Mouse (Mus musculus) stomach, embryonic 16.5 days (tissue): ENCODE measurements around the gene Flnc. TPM values are rescaled to one million over a fixed set of nuclear protein-coding genes. Genes with fewer than 3 reads are reported as not detected.

ENCODE experiments used
- ATAC-seq: fragments of 200-750 bp; cut with Nextera tagmentation; 2 replicates; pipeline ENCODE4 v1.8.0; 2017; ENCODE audit warnings: moderate number of reproducible peaks, moderate TSS enrichment; ENCODE audit not compliant: insufficient read depth, low FRiP score
- H3K27ac ChIP-seq: fragments of 300-500 bp; sonication (generic); 2 replicates; pipeline ENCODE4 v1.5.1; 2014; ENCODE audit warnings: low read length
- H3K27me3 ChIP-seq: fragments of 300-500 bp; sonication (generic); 2 replicates; pipeline ENCODE4 v1.6.1; 2014; ENCODE audit warnings: low read length, control low read depth, mixed read lengths; ENCODE audit not compliant: control insufficient read depth, insufficient read depth
- H3K36me3 ChIP-seq: fragments of 300-500 bp; sonication (generic); 2 replicates; pipeline ENCODE4 v1.6.1; 2014; ENCODE audit warnings: low read length; ENCODE audit not compliant: control insufficient read depth, insufficient read depth
- H3K4me1 ChIP-seq: fragments of 300-500 bp; sonication (generic); 2 replicates; pipeline ENCODE4 v1.6.1; 2014; ENCODE audit warnings: low read length, control low read depth, mixed read lengths; ENCODE audit not compliant: control insufficient read depth, insufficient read depth
- H3K4me2 ChIP-seq: fragments of 300-500 bp; sonication (generic); 2 replicates; pipeline ENCODE4 v1.6.1; 2014; ENCODE audit warnings: low read depth, low read length, mixed read lengths
- H3K4me3 ChIP-seq: fragments of 300-500 bp; sonication (generic); replicated peaks from 2 replicates; pipeline ENCODE4 v1.5.1; 2014; ENCODE audit warnings: mild to moderate bottlenecking, low read length
- H3K9ac ChIP-seq: fragments of 300-500 bp; sonication (generic); 2 replicates; pipeline ENCODE4 v1.6.1; 2014; ENCODE audit warnings: low read length
- H3K9me3 ChIP-seq: fragments of 300-500 bp; sonication (generic); replicated peaks from 2 replicates; pipeline ENCODE4 v1.6.1; 2016; ENCODE audit warnings: low read length, control low read depth; ENCODE audit not compliant: control insufficient read depth
- WGBS: fragments of 180-500 bp; shearing (Covaris S2); extraction: QIAGEN DNeasy Blood & Tissue Kit; methylation state at CpG from one replicate; pipeline ENCODE4 v1.1.7; 2014; 5-methylcytosine and 5-hydroxymethylcytosine counted together
- polyA plus RNA-seq: library from polyadenylated mRNA; unstranded; fragments of >200 nt; fragmentation: Nextera tagmentation; extraction: Ambion mirVana; gene quantifications from 2 replicates; pipeline ENCODE4 v1.2.1, GENCODE M21; 2015

Gene Flnc
- polyA plus RNA-seq, 1 experiment from 2014 or later: 21.8 TPM

DNA sequence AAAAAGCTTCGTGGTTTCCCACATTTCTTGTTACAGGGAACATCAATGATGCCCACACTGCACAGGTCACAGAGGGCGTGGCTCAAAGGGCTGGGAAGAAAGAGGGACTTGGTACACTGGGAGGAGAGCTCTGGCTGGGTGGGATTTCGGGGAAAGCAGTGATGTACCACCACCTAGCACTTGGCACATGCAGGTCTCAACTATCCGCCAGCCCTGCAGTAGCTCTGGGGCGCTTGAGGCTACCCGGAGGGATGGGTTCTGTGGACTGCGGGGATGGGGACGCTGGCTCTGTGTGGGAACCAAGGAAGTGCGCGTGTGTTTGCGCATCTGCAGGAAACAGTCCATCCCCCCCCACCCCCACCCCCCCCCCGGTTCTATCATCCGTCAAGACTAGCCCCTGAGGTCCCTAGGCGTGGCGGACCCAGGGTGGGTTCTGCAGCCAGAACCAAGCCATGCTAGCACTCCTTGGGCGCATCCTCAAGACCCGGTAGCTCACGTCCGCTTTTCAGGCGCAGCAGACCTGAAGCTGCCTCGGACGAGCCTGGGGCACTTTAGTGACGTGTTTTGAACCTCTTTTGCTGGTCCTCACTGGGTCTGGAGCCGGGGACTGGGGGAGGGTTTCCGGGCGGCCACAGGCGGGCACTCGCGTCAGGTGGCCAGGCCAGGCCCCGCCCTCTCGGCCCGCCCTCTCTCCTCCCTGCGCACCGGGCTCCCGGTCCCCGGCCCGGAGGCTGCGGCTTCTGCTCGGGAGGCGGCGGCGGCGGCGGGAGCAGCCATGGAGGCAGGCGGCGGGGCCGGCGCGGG lies 36.9 kb upstream of the Flnc start, which contains the start of gene Ccdc136:
TSS of gene Ccdc136 (plus strand) at position 400 of the 804 bp plus-strand sequence.
- ATAC-seq: peak; percentile 90
- Histone ChIP-seq H3K9ac (peak within 1 kb of the TSS; percentile 76), H3K27me3 (peaks cover 6% of the 10 kb centered on the region; the same call in 1 of the 2 replicates), H3K27ac (peak within 1 kb of the TSS; percentile 7; the same call in 1 of the 2 replicates), H3K4me2 (peak within 1 kb of the TSS; percentile 93), H3K4me3 (peak within 1 kb of the TSS; percentile 72), H3K36me3 (no peaks in the 10 kb centered on the region), H3K9me3 (no peaks in the 10 kb centered on the region), H3K4me1 (peaks cover 11% of the 10 kb centered on the region)
- WGBS: under 1% methylated on average over 37 of the region's 49 CpGs

DNA sequence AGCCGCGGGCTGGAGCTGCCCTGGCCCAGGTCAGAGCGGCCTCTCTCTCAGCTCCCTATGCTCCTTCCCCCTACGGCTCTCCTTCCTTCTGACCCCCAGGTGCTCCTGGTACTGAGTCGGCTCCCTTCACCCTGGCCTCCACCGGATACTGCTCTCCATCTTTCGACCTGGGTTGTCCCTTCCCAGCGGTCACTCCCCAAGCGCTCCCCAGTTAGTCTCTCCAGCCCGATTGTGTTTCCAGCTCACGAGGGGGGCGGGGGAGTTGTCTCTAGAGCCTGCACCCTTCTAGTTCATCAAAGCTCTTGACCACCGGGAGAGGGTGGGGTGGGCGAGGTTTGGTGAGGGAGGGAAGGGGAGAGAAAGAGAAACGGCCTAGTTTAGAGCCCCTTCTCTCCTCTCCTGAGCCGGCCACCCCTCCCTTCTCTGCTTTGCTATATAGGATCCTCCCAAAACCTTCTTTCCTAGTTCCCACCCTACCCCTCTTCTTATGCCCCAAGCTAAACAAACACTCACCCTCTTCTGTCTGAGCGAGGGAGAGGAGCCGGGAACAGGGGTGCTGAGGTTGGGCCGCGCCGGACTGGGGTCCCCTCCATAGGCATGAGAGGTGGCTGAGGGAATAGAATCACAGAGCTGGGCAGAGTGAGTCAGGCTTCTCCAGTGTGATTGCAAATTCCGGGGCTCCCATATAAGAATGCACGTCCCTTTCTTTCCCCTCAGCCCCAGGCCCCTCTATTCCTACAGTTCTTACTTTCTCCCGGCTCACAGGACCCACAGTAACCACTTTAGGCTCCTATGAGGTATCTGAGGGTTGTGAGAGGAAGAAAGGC lies 36.1 kb upstream of the Flnc start:
- H3K27ac ChIP-seq: peak overlapping the region; percentile 7
- peak overlapping the region; percentile 76 for H3K9ac ChIP-seq
- peak overlapping the region; percentile 72 for H3K4me3 ChIP-seq
- H3K4me2 ChIP-seq: peak overlapping the region; percentile 93
- H3K4me1 ChIP-seq: peaks cover 11% of the 10 kb centered on the region
- H3K36me3 ChIP-seq: no peaks in the 10 kb centered on the region
- 3% methylated on average over 21 of the region's 24 CpGs for whole genome bisulfite sequencing
- H3K9me3 ChIP-seq: no peaks in the 10 kb centered on the region
- peaks cover 6% of the 10 kb centered on the region; the same call in 1 of the 2 replicates for H3K27me3 ChIP-seq
- peak; percentile 72 for ATAC-seq

DNA sequence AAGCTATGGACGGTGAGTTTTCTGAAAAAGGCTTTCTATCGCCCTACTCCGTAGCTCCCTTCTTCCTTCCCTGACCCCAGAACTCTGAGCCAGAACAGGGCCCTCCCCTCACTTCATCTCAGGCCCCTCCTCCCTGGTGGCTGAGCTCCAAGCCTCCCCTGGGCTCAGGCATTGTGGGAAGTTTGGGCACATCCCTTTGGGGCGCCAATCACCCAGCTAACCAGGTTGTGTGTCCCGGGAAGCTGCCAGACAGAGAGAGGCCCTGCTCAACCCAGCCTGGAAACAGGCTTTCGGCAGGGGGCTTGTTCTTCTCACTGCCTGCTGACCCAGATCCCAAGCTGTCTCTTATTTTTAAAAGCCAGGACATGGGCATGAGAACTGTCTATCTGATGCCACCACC lies 35.5 kb upstream of the Flnc start:
- H3K4me1 ChIP-seq: peaks cover 11% of the 10 kb centered on the region
- peak overlapping the region; percentile 72 for H3K4me3 ChIP-seq
- no peak for ATAC-seq
- H3K36me3 ChIP-seq: no peaks in the 10 kb centered on the region
- 15% methylated on average over 6 of the region's 6 CpGs for WGBS
- H3K9me3 ChIP-seq: no peaks in the 10 kb centered on the region
- H3K4me2 ChIP-seq: peak overlapping the region; percentile 93
- H3K27me3 ChIP-seq: peaks cover 6% of the 10 kb centered on the region; the same call in 1 of the 2 replicates
- peak overlapping the region; percentile 76; the same call in 1 of the 2 replicates for H3K9ac ChIP-seq
- H3K27ac ChIP-seq: peak overlapping the region; percentile 7; the same call in 1 of the 2 replicates

DNA sequence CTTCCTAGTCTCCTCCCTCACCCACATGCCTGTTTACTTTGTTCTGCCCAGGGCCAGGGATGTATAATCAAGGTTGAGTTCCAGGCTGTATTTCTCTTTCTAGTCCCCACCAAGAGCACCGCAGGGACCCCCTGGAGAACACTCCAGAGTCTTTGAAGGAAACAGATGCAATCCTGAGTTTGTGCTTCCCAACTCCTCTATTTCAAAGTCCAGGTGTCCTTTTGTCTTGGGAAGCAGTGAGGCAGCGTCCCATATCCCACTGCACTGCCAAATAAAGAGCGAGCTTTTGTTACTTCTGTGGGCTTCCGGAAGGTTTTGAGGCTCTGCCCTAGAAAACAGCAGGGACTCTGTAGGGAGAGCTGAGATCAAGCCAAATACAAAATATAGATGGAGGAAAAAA lies 33.2 kb upstream of the Flnc start:
- H3K4me1 ChIP-seq: peaks cover 14% of the 10 kb centered on the region
- H3K36me3 ChIP-seq: no peaks in the 10 kb centered on the region
- H3K4me2 ChIP-seq: no peak overlapping the region
- no peak overlapping the region for H3K27ac ChIP-seq
- 89% methylated on average over 4 of the region's 4 CpGs for WGBS
- ATAC-seq: no peak
- no peak overlapping the region for H3K4me3 ChIP-seq
- peaks cover 6% of the 10 kb centered on the region; the same call in 1 of the 2 replicates for H3K27me3 ChIP-seq
- H3K9ac ChIP-seq: no peak overlapping the region
- H3K9me3 ChIP-seq: no peaks in the 10 kb centered on the region

DNA sequence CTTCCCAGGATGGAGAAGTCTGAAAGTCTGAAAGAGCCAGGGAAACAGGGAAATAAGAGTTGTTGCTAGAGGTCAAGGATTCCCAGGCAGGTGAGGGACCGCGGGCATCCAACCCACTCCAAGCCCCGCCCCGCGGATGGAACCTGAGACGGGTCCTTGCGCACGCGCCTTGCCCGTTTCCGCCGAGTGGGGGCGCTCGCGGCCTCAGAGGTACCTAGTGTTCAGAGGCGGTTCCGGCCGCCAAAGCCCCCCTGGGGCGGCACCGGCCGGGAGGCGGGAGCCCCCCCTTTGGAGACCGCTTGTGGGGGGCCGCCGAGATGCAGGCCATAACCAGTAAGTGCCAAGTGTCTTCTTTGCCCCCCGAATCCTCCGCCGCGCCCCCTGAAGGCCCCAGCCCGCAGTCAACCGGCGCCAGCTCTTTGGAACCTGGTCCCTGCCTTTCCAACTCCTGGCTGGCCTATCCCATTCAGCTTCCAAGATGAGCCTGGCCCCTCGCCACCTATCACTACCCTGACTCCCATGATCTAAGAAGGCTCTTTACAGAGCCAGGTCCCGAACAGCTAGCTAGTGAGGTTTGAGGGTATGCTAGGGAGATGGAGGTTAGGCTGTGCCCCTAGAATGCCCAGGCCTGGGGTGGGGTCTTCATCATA lies 30.2 kb upstream of the Flnc start:
- Histone ChIP-seq H3K27ac (no peak overlapping the region), H3K4me2 (peak overlapping the region; percentile 41), H3K36me3 (no peaks in the 10 kb centered on the region), H3K27me3 (no peaks in the 10 kb centered on the region), H3K4me1 (0 out of 2 replicates have a peak, but pooled peaks cover 3% of the 10 kb centered on the region), H3K9me3 (no peaks in the 10 kb centered on the region), H3K9ac (no peak overlapping the region), H3K4me3 (0 out of 2 replicates have a peak overlapping the region, but pooled peaks have one; percentile 8)
- 9% methylated on average over 34 of the region's 34 CpGs for WGBS
- no peak for ATAC-seq

DNA sequence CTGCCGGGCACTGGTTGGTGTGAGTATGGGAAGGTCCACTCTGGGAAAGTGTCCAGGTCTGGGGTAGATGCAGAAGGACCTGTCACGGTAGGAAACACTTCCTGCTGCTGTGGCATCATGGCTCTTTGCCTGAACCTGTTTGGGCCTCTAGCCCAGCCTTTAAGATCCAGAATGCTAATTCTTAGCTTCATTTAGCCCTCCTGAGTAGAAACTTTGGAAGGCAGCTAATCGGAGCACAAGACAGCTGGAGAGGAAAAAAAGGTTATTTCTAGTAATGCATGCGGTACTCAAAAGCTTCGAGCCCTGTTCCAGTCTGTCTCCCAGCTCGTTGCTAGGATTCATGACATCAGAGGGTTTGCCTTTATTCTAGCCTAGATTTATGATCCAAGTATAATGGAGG lies 26.6 kb upstream of the Flnc start:
- Histone ChIP-seq H3K9me3 (no peaks in the 10 kb centered on the region), H3K4me3 (no peak overlapping the region), H3K9ac (no peak overlapping the region), H3K4me2 (no peak overlapping the region), H3K27ac (no peak overlapping the region), H3K36me3 (no peaks in the 10 kb centered on the region), H3K27me3 (no peaks in the 10 kb centered on the region), H3K4me1 (0 out of 2 replicates have a peak, but pooled peaks cover 3% of the 10 kb centered on the region)
- WGBS: 82% methylated on average over 6 of the region's 6 CpGs
- no peak for ATAC-seq

DNA sequence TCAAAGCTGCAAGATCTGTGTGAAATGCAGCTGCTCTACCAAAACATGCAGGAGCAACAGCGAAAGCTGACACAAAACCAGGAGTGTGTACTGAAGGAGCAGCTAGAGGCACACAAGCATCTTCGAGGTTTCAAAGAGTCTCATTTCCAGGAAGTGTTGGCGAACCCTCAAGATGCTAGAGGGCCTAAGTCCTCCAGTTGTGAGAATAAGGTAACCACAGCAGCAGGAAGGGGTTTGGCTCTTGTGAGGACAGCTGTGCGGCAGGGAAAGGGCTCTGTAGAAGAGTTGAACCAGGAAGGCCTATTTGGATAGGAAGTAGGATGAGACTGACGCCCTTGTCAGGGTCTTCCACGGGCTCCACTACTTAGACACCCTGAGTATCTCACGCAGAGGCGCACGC lies 17.6 kb upstream of the Flnc start:
- Histone ChIP-seq H3K36me3 (no peaks in the 10 kb centered on the region), H3K9ac (no peak overlapping the region), H3K27me3 (no peaks in the 10 kb centered on the region), H3K4me1 (no peaks in the 10 kb centered on the region), H3K4me2 (no peak overlapping the region), H3K27ac (no peak overlapping the region), H3K9me3 (no peaks in the 10 kb centered on the region), H3K4me3 (no peak overlapping the region)
- WGBS: 76% methylated on average over 9 of the region's 9 CpGs
- no peak for ATAC-seq

DNA sequence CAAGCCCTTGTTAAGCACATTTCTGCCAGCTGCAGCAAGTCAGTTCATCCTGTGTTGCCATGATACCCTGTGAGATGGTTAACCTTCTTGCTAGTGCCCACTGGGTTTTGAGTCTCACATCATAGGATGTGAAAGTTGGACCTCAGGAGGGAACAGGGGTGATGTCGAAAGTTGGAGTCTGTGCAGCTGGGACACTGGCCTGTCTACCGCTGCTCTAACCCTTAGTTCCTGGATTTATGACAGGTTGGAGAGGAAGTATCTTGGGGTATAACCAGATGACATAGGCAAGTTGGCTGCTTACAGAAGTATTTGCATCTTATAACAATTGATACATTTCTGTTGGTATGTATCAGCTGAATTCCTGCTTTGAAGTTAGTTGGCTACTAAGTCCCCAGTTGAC lies 12.5 kb upstream of the Flnc start:
- Histone ChIP-seq H3K9me3 (no peaks in the 10 kb centered on the region), H3K9ac (no peak overlapping the region), H3K4me1 (no peaks in the 10 kb centered on the region), H3K4me3 (no peak overlapping the region), H3K4me2 (no peak overlapping the region), H3K27me3 (no peaks in the 10 kb centered on the region), H3K27ac (no peak overlapping the region), H3K36me3 (no peaks in the 10 kb centered on the region)
- no peak for ATAC-seq
- WGBS: 88% methylated on average over 2 of the region's 2 CpGs
